Mouse (Mus musculus) ES-CJ7 (cell line): ENCODE measurements around the gene Gnai1.

Experiments used
- DNase-seq: peaks from one replicate; pipeline ENCODE4 v3.0.0; 2011; ENCODE audit warnings: low read depth, low spot score

The Gnai1 gene

DNA sequence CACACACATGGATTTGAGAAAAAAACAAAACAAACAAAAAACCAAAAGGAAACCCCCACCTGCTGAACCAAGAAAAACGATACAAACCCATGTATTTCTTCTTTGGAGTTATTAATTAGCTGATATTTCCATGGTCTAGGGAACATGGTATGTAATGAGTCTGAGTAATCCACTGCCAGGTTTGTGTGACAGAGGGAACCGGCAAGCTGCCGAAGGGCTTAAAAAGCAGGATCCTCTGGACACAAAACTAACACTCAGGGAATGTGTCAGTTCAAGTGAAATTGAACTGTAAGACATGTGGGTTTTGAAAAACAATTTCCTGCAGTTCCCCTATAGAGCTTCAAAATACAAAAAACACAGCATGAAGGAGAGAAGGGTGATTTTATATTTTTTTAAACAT, 72.1 kb downstream of the Gnai1 start:
- DNase-seq = no peak

DNA sequence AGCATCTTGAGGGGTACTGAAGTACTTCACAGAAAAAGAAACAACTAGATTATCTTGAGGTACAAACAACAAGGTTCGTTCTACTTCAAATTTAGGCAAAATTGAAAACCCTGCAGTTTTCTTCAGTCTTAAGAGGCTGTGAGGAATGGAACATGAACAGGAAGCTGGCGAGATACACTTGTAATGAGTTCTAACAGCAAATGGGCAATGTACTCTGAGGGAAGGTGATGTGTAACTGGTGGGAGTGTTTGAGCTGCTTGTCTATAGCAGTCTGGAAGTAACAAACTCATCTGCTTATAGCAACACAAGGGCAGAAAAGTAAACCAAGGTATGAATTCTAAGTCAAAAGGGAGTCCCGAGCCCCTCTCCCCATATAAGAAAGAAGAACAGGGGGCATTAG, 78.1 kb downstream of the Gnai1 start:
- no peak for DNase-seq

DNA sequence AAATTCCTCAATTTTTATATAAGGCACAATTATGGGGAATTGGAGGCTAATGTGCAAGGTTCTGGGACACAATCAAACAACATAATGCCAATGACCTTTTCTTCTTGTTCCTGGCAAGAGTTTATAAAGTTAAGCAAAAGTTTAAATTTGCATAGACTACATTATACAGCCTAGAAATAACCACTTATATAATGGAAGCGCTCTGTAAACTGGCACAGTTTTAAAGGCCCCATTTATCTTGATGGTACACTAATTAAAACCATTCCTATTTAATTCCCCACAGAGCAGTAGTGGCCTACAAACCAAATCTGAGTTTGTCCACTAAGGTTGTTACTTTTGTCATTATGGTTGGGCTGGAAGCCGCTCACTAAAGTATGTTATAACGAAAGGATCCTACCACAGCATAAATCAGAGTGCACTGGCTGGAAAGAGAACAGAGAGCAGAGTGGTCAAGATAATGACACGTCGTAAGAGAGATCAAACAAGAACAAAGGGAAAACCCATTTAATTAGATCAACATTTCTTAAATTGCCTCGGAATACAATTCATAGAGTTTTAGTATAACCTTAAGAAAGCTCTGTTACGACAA, 85.7 kb downstream of the Gnai1 start:
- DNase-seq = no peak

DNA sequence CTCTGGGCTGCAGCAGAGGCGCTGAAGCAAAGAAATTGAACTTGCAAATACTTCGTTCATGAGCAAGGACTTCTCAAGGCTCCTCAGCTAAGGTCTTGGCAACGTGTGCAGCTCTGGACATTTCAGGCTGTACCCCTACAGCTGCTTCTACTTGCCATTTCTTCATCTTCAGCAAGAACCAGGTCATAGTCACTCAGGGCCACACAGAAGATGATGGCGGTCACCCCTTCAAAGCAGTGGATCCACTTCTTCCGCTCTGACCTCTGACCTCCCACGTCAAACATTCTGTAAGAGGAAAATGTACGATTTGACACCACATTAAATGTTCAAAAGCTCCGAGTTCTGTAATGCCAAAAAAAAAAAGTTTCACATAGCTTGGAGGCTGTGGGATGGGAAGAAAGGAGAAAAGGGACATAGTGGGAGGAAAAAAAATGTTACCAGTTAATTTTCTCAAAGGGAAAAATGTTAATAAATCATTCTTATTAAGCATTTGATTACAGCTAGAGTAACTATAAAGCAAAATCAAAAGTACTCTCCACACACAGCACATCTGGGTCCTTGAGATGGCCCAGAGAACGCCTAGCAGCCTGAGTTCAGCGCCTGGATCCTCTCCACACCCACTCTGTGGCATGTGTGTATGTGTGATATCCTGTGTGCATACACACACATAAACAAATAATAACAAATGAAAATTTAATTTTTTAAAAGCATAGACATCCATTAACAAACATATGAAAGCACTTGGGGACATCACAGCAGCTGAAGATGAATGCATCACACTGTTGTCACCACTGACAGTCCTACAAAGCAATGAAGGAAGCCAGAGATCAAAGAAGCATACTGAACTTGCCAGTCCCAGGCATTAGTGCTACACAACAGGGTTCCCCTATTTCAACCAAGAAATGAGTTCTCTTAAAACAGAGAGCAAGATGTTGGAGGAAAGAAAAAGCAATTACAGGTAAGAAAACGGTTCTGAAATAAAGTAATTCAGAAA, 86.6 kb downstream of the Gnai1 start:
- no peak for DNase-seq

DNA sequence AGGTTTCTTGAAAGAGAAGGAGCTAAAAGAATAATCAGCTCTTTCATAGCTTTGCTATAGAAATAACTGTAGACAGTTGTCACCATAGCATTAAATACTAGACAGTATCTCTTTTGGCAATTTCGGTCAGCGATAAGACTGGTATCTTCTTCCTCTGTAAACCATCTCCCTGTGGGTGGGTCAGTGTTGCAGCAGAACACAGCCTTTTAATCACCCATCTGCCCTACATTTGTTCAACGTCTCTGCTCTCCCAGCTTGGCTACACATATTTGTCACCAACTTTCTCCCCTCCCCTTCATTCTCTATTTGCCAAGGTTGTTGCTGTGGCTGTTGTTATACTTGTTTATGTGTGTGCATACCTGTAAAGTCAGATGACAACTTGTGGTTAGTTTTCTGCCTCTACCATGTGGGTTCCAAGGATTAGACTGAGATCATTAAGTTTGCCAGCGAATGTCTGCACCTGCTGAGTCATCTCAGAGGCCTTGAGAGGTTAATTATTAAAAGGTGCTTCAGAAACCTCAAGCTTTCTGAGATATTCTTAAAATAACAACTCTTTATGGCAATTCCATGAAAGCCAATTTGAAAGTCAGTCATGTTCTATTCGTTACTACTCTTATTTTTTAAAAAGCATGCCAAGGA, 109.7 kb downstream of the Gnai1 start:
- no peak for DNase-seq

DNA sequence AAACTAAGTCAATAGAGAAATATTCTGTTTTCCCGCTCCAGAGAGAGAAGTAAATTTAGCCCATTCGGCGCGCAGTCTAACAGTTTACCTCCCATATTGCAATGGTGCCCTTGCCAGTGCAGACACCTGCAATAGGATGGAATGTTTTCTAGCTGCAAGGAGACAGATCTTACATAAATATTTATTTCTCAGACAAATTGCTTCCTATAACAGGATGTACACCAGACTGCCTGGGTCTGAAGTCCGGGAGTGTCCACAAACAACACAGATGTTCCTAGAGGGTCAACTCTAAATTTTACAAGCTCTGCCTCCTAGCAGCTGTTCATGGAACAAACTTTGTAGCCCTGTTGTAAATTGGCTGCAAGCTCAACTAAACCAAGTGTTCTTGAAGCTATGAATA, 111.0 kb downstream of the Gnai1 start:
- no peak for DNase-seq

DNA sequence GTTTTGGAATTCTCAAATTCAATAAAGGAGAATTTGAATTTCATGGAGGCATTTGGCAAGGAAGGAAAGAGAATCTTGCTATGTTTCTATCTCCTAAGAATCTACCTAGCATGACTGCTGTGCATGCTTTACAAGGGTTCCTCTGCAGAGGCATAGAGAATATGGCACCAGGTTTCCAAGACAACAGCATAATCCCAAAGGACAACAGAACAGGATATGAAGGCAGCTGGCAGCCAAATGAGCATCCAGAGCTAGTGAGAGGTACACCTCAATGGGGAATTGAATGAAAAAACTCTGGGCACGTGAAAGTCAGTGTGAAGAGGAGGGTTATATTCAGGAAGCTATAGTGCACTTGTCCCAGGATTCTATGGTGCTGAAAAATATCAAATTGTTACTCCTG, 130.8 kb downstream of the Gnai1 start:
- DNase-seq = no peak

DNA sequence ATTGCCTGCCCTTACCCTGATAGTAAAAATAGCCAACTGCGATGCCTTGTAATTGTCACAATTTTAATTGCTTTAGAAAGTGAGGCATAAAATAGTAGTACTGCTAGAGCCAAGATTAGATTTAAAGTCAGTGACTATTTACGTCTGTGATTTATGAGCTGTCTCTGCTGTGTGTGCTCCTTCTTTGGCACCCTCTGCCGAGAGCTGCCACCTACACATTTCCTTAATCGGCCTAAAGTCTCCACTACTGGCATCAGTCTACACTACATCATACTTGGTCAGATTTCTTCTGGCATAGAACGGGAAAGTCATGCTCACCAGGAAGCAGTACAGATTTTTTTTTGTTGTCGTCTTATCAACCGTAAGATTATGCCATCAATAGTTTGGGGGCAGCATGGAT, 131.3 kb downstream of the Gnai1 start:
- DNase-seq = no peak

DNA sequence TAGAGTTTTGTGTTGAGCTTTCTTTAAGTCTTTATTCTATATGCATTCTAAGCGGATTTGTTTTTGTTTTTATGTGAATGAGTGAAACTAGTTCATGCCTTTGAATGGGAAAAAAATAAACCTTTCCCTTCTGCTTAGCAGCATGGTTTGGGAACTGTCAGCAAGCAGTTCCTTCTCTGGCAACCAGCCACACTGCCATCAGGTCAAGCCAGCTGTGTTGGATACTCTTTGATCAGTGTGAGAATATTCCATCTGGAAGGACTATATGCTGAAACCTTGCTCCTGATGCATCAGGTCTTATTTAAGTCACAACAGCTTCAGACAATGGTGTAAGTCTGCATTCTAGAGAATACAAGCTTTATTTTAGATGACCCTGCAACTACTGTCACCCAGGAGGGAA, 139.3 kb downstream of the Gnai1 start:
- DNase-seq = no peak

DNA sequence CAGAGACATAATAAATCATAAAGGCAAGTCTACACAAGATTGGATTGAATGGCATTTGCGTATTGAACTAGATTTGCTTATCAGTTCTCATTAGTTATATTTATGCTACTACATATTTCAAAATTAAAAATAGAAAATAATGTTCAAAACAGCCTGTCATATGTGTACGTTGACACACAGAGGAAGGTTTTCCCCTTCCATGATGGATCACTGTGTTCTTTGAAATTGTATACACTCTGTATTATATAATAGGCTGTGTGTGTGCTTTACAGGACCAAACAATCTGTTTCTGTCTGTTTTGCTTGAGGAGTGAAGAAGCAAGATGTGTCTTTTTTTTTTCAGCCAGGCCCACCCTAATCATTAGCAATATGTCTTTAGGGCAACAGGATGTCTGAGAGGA, 141.9 kb downstream of the Gnai1 start:
- DNase-seq = no peak

DNA sequence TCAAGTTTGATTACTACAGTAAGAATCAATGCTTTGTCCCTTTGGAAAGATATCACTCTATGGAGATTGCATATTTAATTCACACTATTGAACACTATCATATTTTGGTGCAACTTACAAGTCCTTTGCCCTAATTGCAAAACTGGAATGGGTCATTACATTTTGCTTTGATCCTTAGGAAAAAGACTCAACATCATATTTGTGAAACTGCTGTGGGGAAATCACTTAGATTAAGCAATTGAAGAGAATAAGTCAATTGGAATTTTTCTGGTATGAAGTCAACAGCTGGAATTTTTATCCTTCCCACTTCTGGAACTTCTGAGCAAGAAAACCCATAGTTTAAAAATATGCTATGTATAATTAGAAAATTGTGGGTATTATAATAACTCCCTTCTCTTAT, 142.3 kb downstream of the Gnai1 start:
- no peak for DNase-seq
